Mouse (Mus musculus): ENCODE results near the gene Icam5.
A peak's percentile ranks its signal among the peaks of the same experiment; 100 is the strongest.
"Not testable (repeated sequence)": the region's sequence is repeated elsewhere in the genome, so short reads cannot be mapped to it uniquely, and the experiment has no call there.

Gene Icam5

GRCm38 (mm10) chr9:21035586-21035985 is 3.7 kb downstream of the Icam5 start:
- peaks cover 76% of the 10 kb centered on the region for H3K4me1 ChIP-seq (replicated peaks; ENCODE audit: low read depth, low read length)

GRCm38 (mm10) chr9:21036161-21036560 is 4.3 kb downstream of the Icam5 start:
- Histone ChIP-seq H3K9me3 (ENCODE audit: low read length) (no peaks in the 10 kb centered on the region), H3K4me3 (replicated peaks; ENCODE audit: low read length) (peak overlapping the region; percentile 72), H3K4me1 (replicated peaks; ENCODE audit: low read depth, low read length) (peaks cover 72% of the 10 kb centered on the region), H3K36me3 (ENCODE audit: insufficient read depth, low read length) (no peaks in the 10 kb centered on the region), H3K27me3 (ENCODE audit: insufficient read depth, low read length) (peaks cover 87% of the 10 kb centered on the region)
- no peak for TF ChIP-seq POU5F1 (IDR thresholded peaks at IDR 0.05; ENCODE audit: borderline replicate concordance, low read length)
- no peak for TF ChIP-seq NANOG (IDR thresholded peaks at IDR 0.05; ENCODE audit: borderline replicate concordance, low read length)
- TF ChIP-seq CTCF (conservative IDR thresholded peaks at IDR 0.05; ENCODE audit: low read length): no peak

More at GRCm38 (mm10) chr9:21035586-21035985, 3.7 kb downstream of the Icam5 start:
- H3K4me3 ChIP-seq (replicated peaks; ENCODE audit: low read length): peak overlapping the region; percentile 72
- H3K9me3 ChIP-seq (ENCODE audit: low read length): no peaks in the 10 kb centered on the region
- TF ChIP-seq POU5F1 (IDR thresholded peaks at IDR 0.05; ENCODE audit: borderline replicate concordance, low read length) (no peak), CTCF (conservative IDR thresholded peaks at IDR 0.05; ENCODE audit: low read length) (no peak), NANOG (IDR thresholded peaks at IDR 0.05; ENCODE audit: borderline replicate concordance, low read length) (no peak)
- no peaks in the 10 kb centered on the region for H3K36me3 ChIP-seq (ENCODE audit: insufficient read depth, low read length)
- peaks cover 86% of the 10 kb centered on the region for H3K27me3 ChIP-seq (ENCODE audit: insufficient read depth, low read length)

GRCm38 (mm10) chr9:21036666-21037065 is 4.8 kb downstream of the Icam5 start:
- Histone ChIP-seq H3K4me1 (replicated peaks; ENCODE audit: low read depth, low read length) (peaks cover 72% of the 10 kb centered on the region), H3K36me3 (ENCODE audit: insufficient read depth, low read length) (no peaks in the 10 kb centered on the region), H3K27me3 (ENCODE audit: insufficient read depth, low read length) (peaks cover 87% of the 10 kb centered on the region), H3K4me3 (replicated peaks; ENCODE audit: low read length) (peak overlapping the region; percentile 72), H3K9me3 (ENCODE audit: low read length) (no peaks in the 10 kb centered on the region)
- TF ChIP-seq CTCF (conservative IDR thresholded peaks at IDR 0.05; ENCODE audit: low read length): no peak
- no peak for TF ChIP-seq POU5F1 (IDR thresholded peaks at IDR 0.05; ENCODE audit: borderline replicate concordance, low read length)
- no peak for TF ChIP-seq NANOG (IDR thresholded peaks at IDR 0.05; ENCODE audit: borderline replicate concordance, low read length)

- TF ChIP-seq CTCF (conservative IDR thresholded peaks at IDR 0.05; ENCODE audit: low read length) (no peak), NANOG (IDR thresholded peaks at IDR 0.05; ENCODE audit: borderline replicate concordance, low read length) (no peak), POU5F1 (IDR thresholded peaks at IDR 0.05; ENCODE audit: borderline replicate concordance, low read length) (no peak)
- peak overlapping the region; percentile 72 for H3K4me3 ChIP-seq (replicated peaks; ENCODE audit: low read length)
- H3K9me3 ChIP-seq (ENCODE audit: low read length): no peaks in the 10 kb centered on the region
- peaks cover 79% of the 10 kb centered on the region for H3K27me3 ChIP-seq (ENCODE audit: insufficient read depth, low read length)
- no peaks in the 10 kb centered on the region for H3K36me3 ChIP-seq (ENCODE audit: insufficient read depth, low read length)
- peaks cover 68% of the 10 kb centered on the region for H3K4me1 ChIP-seq (replicated peaks; ENCODE audit: low read depth, low read length)
Observed at GRCm38 (mm10) chr9:21037481-21037891, 5.6 kb downstream of the Icam5 start.

- H3K27me3 ChIP-seq (ENCODE audit: insufficient read depth, low read length): peaks cover 59% of the 10 kb centered on the region
- TF ChIP-seq CTCF (conservative IDR thresholded peaks at IDR 0.05; ENCODE audit: low read length): no peak
- TF ChIP-seq NANOG (IDR thresholded peaks at IDR 0.05; ENCODE audit: borderline replicate concordance, low read length): no peak
- TF ChIP-seq POU5F1 (IDR thresholded peaks at IDR 0.05; ENCODE audit: borderline replicate concordance, low read length): no peak
Observed at GRCm38 (mm10) chr9:21039779-21040178, 7.9 kb downstream of the Icam5 start.

GRCm38 (mm10) chr9:21041308-21041707 is 9.4 kb downstream of the Icam5 start:
- Histone ChIP-seq H3K4me1 (replicated peaks; ENCODE audit: low read depth, low read length) (peaks cover 37% of the 10 kb centered on the region), H3K9me3 (ENCODE audit: low read length) (no peaks in the 10 kb centered on the region), H3K27me3 (ENCODE audit: insufficient read depth, low read length) (peaks cover 44% of the 10 kb centered on the region), H3K4me3 (replicated peaks; ENCODE audit: low read length) (no peak overlapping the region), H3K36me3 (ENCODE audit: insufficient read depth, low read length) (no peaks in the 10 kb centered on the region)
- TF ChIP-seq POU5F1 (IDR thresholded peaks at IDR 0.05; ENCODE audit: borderline replicate concordance, low read length) (no peak), NANOG (IDR thresholded peaks at IDR 0.05; ENCODE audit: borderline replicate concordance, low read length) (no peak), CTCF (conservative IDR thresholded peaks at IDR 0.05; ENCODE audit: low read length) (no peak)

More at GRCm38 (mm10) chr9:21039779-21040178, 7.9 kb downstream of the Icam5 start:
- H3K4me1 ChIP-seq (replicated peaks; ENCODE audit: low read depth, low read length): peaks cover 48% of the 10 kb centered on the region
- H3K36me3 ChIP-seq (ENCODE audit: insufficient read depth, low read length): no peaks in the 10 kb centered on the region
- no peaks in the 10 kb centered on the region for H3K9me3 ChIP-seq (ENCODE audit: low read length)
- H3K4me3 ChIP-seq (replicated peaks; ENCODE audit: low read length): no peak overlapping the region

GRCm38 (mm10) chr9:21043563-21043962 is 11.7 kb downstream of the Icam5 start:
- Histone ChIP-seq H3K4me3 (replicated peaks; ENCODE audit: low read length) (no peak overlapping the region), H3K36me3 (ENCODE audit: insufficient read depth, low read length) (no peaks in the 10 kb centered on the region), H3K9me3 (ENCODE audit: low read length) (no peaks in the 10 kb centered on the region), H3K27me3 (ENCODE audit: insufficient read depth, low read length) (peaks cover 23% of the 10 kb centered on the region), H3K4me1 (replicated peaks; ENCODE audit: low read depth, low read length) (peaks cover 16% of the 10 kb centered on the region; the same call in 1 of the 2 replicates)
- TF ChIP-seq CTCF (conservative IDR thresholded peaks at IDR 0.05; ENCODE audit: low read length) (no peak), POU5F1 (IDR thresholded peaks at IDR 0.05; ENCODE audit: borderline replicate concordance, low read length) (no peak), NANOG (IDR thresholded peaks at IDR 0.05; ENCODE audit: borderline replicate concordance, low read length) (no peak)

GRCm38 (mm10) chr9:21044785-21045184 is 12.9 kb downstream of the Icam5 start:
- Histone ChIP-seq H3K27me3 (ENCODE audit: insufficient read depth, low read length) (peaks cover 11% of the 10 kb centered on the region), H3K4me1 (replicated peaks; ENCODE audit: low read depth, low read length) (peaks cover 13% of the 10 kb centered on the region; the same call in 1 of the 2 replicates)
- not testable (repeated sequence) for H3K9me3 ChIP-seq (ENCODE audit: low read length); H3K36me3 ChIP-seq (ENCODE audit: insufficient read depth, low read length); H3K4me3 ChIP-seq (replicated peaks; ENCODE audit: low read length)

- no peak for TF ChIP-seq NANOG (IDR thresholded peaks at IDR 0.05; ENCODE audit: borderline replicate concordance, low read length)
- TF ChIP-seq POU5F1 (IDR thresholded peaks at IDR 0.05; ENCODE audit: borderline replicate concordance, low read length): no peak
- TF ChIP-seq CTCF (conservative IDR thresholded peaks at IDR 0.05; ENCODE audit: low read length): no peak
- H3K4me1 ChIP-seq (replicated peaks; ENCODE audit: low read depth, low read length): peaks cover 13% of the 10 kb centered on the region; the same call in 1 of the 2 replicates
- peaks cover 7% of the 10 kb centered on the region for H3K27me3 ChIP-seq (ENCODE audit: insufficient read depth, low read length)
Observed at GRCm38 (mm10) chr9:21045235-21045634, 13.4 kb downstream of the Icam5 start.

More at GRCm38 (mm10) chr9:21045235-21045634, 13.4 kb downstream of the Icam5 start:
- H3K4me3 ChIP-seq (replicated peaks; ENCODE audit: low read length): no peak overlapping the region
- no peaks in the 10 kb centered on the region for H3K36me3 ChIP-seq (ENCODE audit: insufficient read depth, low read length)
- H3K9me3 ChIP-seq (ENCODE audit: low read length): no peaks in the 10 kb centered on the region

All from E14TG2a.4 (cell line).